Mouse (Mus musculus) heart, adult 2 months (tissue): ENCODE data around the gene Duox2. TPM values are rescaled to one million over a fixed set of nuclear protein-coding genes. Genes with fewer than 3 reads are reported as not detected.

Experiments
- DNase-seq, 2 experiments: peaks; one replicate each; pipeline ENCODE4 v3.0.0; 2021
- H3K27ac ChIP-seq: fragments of 200-600 bp; 2 replicates; pipeline ENCODE4 v1.8.1; 2022
- H3K27me3 ChIP-seq: fragments of 200-500 bp; 2 replicates; pipeline ENCODE4 v1.6.1; 2012; ENCODE audit warnings: mild to moderate bottlenecking, low read length, inconsistent platforms, mixed read lengths; ENCODE audit not compliant: control insufficient read depth, insufficient read depth
- H3K36me3 ChIP-seq: fragments of 200-500 bp; 2 replicates; pipeline ENCODE4 v1.6.1; 2012; ENCODE audit warnings: low read length, inconsistent platforms; ENCODE audit not compliant: control insufficient read depth, insufficient read depth
- H3K4me1 ChIP-seq: fragments of 200-500 bp; 2 replicates; pipeline ENCODE4 v1.6.1; 2011; ENCODE audit warnings: low read length; ENCODE audit not compliant: control insufficient read depth, insufficient read depth
- H3K4me3 ChIP-seq: fragments of 200-600 bp; 2 replicates; pipeline ENCODE4 v1.8.1; 2022
- H3K79me2 ChIP-seq: fragments of 200-500 bp; replicated peaks from 2 replicates; pipeline ENCODE4 v1.6.1; 2012; ENCODE audit warnings: mild to moderate bottlenecking, inconsistent platforms, low read length, moderate library complexity, mixed read lengths; ENCODE audit not compliant: control insufficient read depth, insufficient read depth
- H3K9ac ChIP-seq: fragments of 200-500 bp; 2 replicates; pipeline ENCODE4 v1.6.1; 2012; ENCODE audit warnings: low read depth, mild to moderate bottlenecking, control low read depth, inconsistent platforms, low read length, mixed read lengths
- CTCF ChIP-seq: fragments of 200-600 bp; IDR thresholded peaks from 2 replicates; pipeline ENCODE4 v1.8.1; 2022; ENCODE audit warnings: antibody characterized with exemption, mild to moderate bottlenecking, moderate library complexity
- EP300 ChIP-seq: fragments of 200-500 bp; IDR thresholded peaks from 2 replicates; pipeline ENCODE4 v1.6.1; 2011; ENCODE audit warnings: low read depth, low read length, control low read depth; ENCODE audit not compliant: insufficient read depth
- POLR2A ChIP-seq: fragments of 200-500 bp; IDR thresholded peaks from 2 replicates; pipeline ENCODE4 v1.6.1; 2011; ENCODE audit warnings: mild to moderate bottlenecking, low read depth, low read length, control low read depth; ENCODE audit not compliant: insufficient read depth
- WGBS: fragments of 180-500 bp; shearing (Covaris S2); methylation state at CpG from one replicate; pipeline ENCODE4 v1.1.7; 2018; 5-methylcytosine and 5-hydroxymethylcytosine counted together
- intact Hi-C: fragments of 180-260 bp; cut with DNase I; formaldehyde crosslinking; loops from one replicate; pipeline ENCODE4 v1.15.1; 2025
- polyA plus RNA-seq: library from polyadenylated mRNA; depleted of rRNA; stranded (reverse); fragments of >200 nt; gene quantifications from 2 replicates; pipeline ENCODE4 v1.2.3, GENCODE M21; 2012
- total RNA-seq, 2 experiments: library from RNA; stranded (reverse); gene quantifications; 2 replicates each; pipeline ENCODE4 v1.2.3; 2021

The Duox2 gene
- total and polyA plus RNA-seq, 3 experiments, result 0.57 to 0.84 (median 0.61) TPM

DNA sequence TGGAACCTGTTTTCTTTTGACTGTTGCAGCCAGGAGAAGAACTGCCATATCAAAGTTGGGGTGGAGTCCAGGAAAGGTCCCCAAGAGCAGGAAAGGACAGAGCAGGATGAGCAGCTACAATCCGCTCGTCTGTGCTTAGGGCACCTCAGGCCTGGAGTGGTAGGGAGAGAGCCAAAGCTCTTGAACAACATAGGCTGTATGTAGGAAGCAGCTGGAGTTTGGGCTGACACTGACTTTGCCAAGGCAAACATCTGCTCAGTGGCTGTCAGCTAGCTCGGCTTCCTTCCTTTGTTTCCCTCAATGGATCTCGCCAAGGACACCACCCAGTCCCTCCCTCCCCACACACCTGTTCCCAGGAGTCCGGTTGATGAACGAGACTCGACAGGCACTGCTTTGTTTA is 12.1 kb downstream of the Duox2 start:
- H3K27me3 ChIP-seq, result no peaks in the 10 kb centered on the region
- 36% methylated on average over 7 of the region's 7 CpGs for WGBS
- no peaks in the 10 kb centered on the region for H3K36me3 ChIP-seq
- H3K4me3 ChIP-seq, result no peak overlapping the region
- TF ChIP-seq CTCF (no peak), POLR2A (no peak), EP300 (peak; percentile 42; the same call in 1 of the 2 replicates)
- peak in 1 of 2 experiments; percentile 46 for DNase-seq
- peaks cover 3% of the 10 kb centered on the region; the same call in 1 of the 2 replicates for H3K4me1 ChIP-seq
- no peak overlapping the region for H3K27ac ChIP-seq
- no peak overlapping the region for H3K9ac ChIP-seq
- intact Hi-C loops, result no loop called here
- no peaks in the 10 kb centered on the region for H3K79me2 ChIP-seq

DNA sequence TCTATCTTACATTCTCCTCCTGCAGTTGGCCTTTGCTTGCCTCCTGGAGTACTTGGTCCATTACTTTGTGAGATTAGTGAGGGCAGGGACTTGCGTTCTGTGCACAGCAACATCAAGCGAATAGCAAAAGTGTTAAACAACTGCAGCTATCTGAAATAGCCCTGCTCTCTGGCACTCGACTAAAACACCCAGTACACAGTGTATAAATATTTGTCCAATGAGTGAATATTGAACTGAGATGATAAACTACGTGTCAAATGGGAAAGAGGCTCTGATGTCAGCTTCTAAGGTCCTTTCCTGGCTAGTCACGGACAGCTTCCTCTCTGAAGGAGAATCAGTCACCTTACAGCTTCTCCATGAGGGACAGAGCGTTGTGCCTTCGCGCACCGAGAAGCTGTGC is 14.2 kb downstream of the Duox2 start:
- WGBS, result 82% methylated on average over 9 of the region's 9 CpGs
- no peak overlapping the region for H3K27ac ChIP-seq
- TF ChIP-seq POLR2A, result no peak
- no peaks in the 10 kb centered on the region; the same call in 1 of the 2 replicates for H3K27me3 ChIP-seq
- H3K4me1 ChIP-seq, result peaks cover 3% of the 10 kb centered on the region; the same call in 1 of the 2 replicates
- no peaks in the 10 kb centered on the region for H3K79me2 ChIP-seq
- DNase-seq, result no peak
- intact Hi-C loops, result no loop called here
- H3K9ac ChIP-seq, result no peak overlapping the region
- no peak overlapping the region for H3K4me3 ChIP-seq
- H3K36me3 ChIP-seq, result no peaks in the 10 kb centered on the region

GRCm38 (mm10) chr2:122278769-122279168 is 19.5 kb downstream of the Duox2 start:
- 78% methylated on average over 3 of the region's 3 CpGs for WGBS

DNA sequence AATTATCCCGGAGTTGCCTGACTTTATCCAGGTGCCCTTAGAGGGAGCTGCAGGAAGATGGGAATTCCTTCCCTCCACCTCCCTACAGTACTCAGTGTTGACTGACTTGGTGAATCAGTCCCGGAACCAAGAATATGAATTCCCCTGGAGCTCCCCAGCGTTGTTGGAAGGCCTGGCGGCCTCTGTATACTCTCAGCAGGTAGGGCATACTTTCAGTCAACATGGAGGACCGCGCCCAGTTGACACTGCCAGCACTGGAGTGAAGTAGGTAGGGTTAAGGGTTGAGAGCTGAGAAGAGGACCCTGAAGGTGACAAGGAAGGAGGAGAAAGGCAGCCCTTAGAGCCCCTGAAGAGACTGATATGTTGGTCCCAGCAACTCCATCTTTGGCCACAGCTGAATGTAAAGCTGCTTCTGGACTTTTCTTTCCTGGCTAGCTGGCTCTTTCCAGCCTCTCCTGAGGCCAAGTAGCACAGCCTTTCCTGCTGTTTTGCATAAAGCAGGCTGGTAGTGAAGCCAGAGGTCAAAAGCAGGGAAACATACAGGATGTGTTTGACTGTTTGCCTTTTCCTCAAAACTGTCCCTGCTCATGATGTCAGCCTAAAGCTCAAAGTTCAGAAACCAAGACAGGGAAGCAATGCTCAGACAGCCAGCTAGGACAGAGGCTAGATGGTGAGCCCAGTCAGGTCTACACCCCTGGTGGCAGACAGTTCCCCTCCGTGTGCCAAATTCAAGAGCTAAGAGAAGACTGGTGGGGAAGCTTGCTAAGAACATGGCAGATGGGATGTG is 31.6 kb downstream of the Duox2 start:
- intact Hi-C loops, result no loop called here
- Histone ChIP-seq H3K4me3 (no peak overlapping the region), H3K9ac (no peak overlapping the region), H3K36me3 (no peaks in the 10 kb centered on the region), H3K79me2 (no peaks in the 10 kb centered on the region), H3K4me1 (no peaks in the 10 kb centered on the region), H3K27ac (no peak overlapping the region), H3K27me3 (no peaks in the 10 kb centered on the region)
- WGBS, result 83% methylated on average over 7 of the region's 7 CpGs
- no peak for TF ChIP-seq POLR2A
- TF ChIP-seq EP300, result no peak
- TF ChIP-seq CTCF, result no peak
- no peak for DNase-seq

More at GRCm38 (mm10) chr2:122278769-122279168, 19.5 kb downstream of the Duox2 start:
- H3K4me1 ChIP-seq, result no peaks in the 10 kb centered on the region
- no peaks in the 10 kb centered on the region for H3K36me3 ChIP-seq
- no peak overlapping the region for H3K27ac ChIP-seq
- H3K79me2 ChIP-seq, result no peaks in the 10 kb centered on the region
- no peaks in the 10 kb centered on the region; the same call in 1 of the 2 replicates for H3K27me3 ChIP-seq
- no peak overlapping the region for H3K9ac ChIP-seq
- no peak overlapping the region for H3K4me3 ChIP-seq
- TF ChIP-seq EP300, result no peak
- no peak for TF ChIP-seq CTCF
- TF ChIP-seq POLR2A, result no peak
- intact Hi-C loops, result no loop called here
- DNase-seq, result no peak

GRCm38 (mm10) chr2:122264690-122265089 is 33.6 kb downstream of the Duox2 start:
- TF ChIP-seq POLR2A, result no peak
- no peak for TF ChIP-seq EP300
- no peak for TF ChIP-seq CTCF
- no peak for DNase-seq
- Histone ChIP-seq H3K4me3 (no peak overlapping the region), H3K36me3 (no peaks in the 10 kb centered on the region), H3K27me3 (no peaks in the 10 kb centered on the region), H3K9ac (no peak overlapping the region), H3K27ac (no peak overlapping the region), H3K4me1 (no peaks in the 10 kb centered on the region), H3K79me2 (no peaks in the 10 kb centered on the region)
- whole genome bisulfite sequencing, result 88% methylated on average over 3 of the region's 3 CpGs
- intact Hi-C loops, result no loop called here

DNA sequence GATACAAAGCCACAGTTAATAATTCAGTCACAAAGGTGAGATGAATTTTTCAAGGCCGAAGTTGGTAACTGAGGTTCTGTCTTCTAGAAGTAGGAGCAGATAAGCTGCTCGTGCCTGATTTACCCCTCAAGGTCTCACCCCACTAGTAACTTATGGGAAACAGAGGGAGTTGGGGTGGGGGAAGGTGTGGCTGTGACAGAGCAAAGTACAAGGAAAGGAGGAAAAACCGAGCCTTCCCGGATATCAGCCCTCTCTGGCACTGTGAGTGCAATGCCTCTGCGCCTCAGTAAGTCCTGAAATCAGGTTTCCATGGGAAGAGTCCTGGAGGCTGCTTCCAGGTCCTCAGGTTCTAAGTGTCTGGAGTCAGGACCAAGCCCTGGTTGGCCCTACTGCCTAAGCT is 37.5 kb downstream of the Duox2 start:
- H3K4me1 ChIP-seq, result no peaks in the 10 kb centered on the region
- 84% methylated on average over 5 of the region's 5 CpGs for WGBS
- intact Hi-C loops, result no loop called here
- H3K27ac ChIP-seq, result no peak overlapping the region
- TF ChIP-seq CTCF, result no peak
- TF ChIP-seq POLR2A, result no peak
- no peak for TF ChIP-seq EP300
- no peaks in the 10 kb centered on the region for H3K36me3 ChIP-seq
- no peak overlapping the region for H3K4me3 ChIP-seq
- no peak overlapping the region for H3K9ac ChIP-seq
- DNase-seq, result no peak
- H3K79me2 ChIP-seq, result no peaks in the 10 kb centered on the region
- no peaks in the 10 kb centered on the region for H3K27me3 ChIP-seq
